Comparison of ENCODE assay signal across 13 mouse cellular contexts in the genomic region with DNA sequence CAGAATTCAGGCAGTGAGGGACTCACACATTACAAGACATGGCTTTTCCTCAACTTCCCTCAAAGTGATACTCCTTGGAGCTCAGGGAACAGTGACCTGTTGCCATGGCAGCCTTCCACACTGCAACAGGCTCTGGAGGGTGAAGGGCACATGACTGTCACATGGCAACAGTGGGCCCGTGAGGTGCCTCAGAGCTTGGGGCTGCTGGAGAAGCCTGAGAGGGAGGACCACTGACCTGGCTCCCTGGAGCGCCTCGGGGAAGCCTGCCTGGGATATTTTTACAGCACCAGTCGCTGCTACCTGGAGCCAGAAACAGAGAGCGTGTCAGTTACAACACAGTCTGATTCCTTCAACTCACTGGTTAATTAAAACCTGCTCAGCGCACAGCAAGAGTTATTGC. TPM values are rescaled to one million over a fixed set of nuclear protein-coding genes. Genes with fewer than 3 reads are reported as not detected.
DNase-seq lines count a peak whose midpoint lies in the region; ATAC-seq and TF ChIP-seq lines count a peak whose summit lies in the region.
"Had no signal": no experiment of that assay in that cellular context is flagged by ENCODE, and none has a peak within 500 bp of the region (broad histone marks: within the 10 kb centered on the region; RNA-seq: fewer than 3 reads in every experiment).

No protein-coding gene starts in this region.

- H3K27ac ChIP-seq in gastrocnemius, adult 2 months = peak overlapping the region; percentile 76
- peak overlapping the region; percentile 86; the same call in 1 of the 2 replicates for H3K27ac ChIP-seq in intestine, embryonic 15.5 days
- H3K27ac ChIP-seq in kidney, embryonic 14.5 days (ENCODE audit: low read depth, low read length) = no peak overlapping the region
- 0 out of 2 replicates have a peak overlapping the region, but pooled peaks have one; percentile 14 for H3K27ac ChIP-seq in limb, embryonic 10.5 days
- H3K27ac ChIP-seq: liver, embryonic 14.5 days had no signal

- ATAC-seq in intestine, embryonic 15.5 days = 0 out of 2 replicates have a peak, but pooled peaks have one; percentile 16
- peak; percentile 22; the same call in 1 of the 2 replicates for ATAC-seq in kidney, embryonic 14.5 days (ENCODE audit: low FRiP score, low TSS enrichment)
- ATAC-seq in megakaryocyte progenitor cell, adult 5-6 weeks (replicated peaks; ENCODE audit: poor library complexity) = no peak
- ATAC-seq in inflammation-experienced regulatory T-cells, adult 6 months = no peak
- ATAC-seq: hindbrain, embryonic 16.5 days; midbrain, embryonic 16.5 days had no signal

- no peak for TF ChIP-seq CTCF in gastrocnemius, adult 2 months (IDR thresholded peaks at IDR 0.05)

- peak; percentile 59 for DNase-seq in gastrocnemius, adult 2 months
- no peak for DNase-seq in gastrocnemius, postnatal 25 days
- no peak for DNase-seq in limb, embryonic 10.5 days (ENCODE audit: low spot score)
- no peak for DNase-seq in frontal cortex, postnatal 10 days (ENCODE audit: low spot score in 2 of 2)
- DNase-seq: right cerebral cortex, postnatal 14 days had no signal

- no peaks in the 10 kb centered on the region for H3K27me3 ChIP-seq in intestine, embryonic 15.5 days (replicated peaks)
- H3K27me3 ChIP-seq in kidney, embryonic 14.5 days (ENCODE audit: control insufficient read depth, insufficient read depth, low read length) = no peaks in the 10 kb centered on the region
- no peaks in the 10 kb centered on the region for H3K27me3 ChIP-seq in limb, embryonic 10.5 days (ENCODE audit: low read depth, poor library complexity, severe bottlenecking)

- peak overlapping the region; percentile 13; the same call in 1 of the 2 replicates for H3K4me3 ChIP-seq in gastrocnemius, adult 2 months
- peak overlapping the region; percentile 28; the same call in 1 of the 2 replicates for H3K4me3 ChIP-seq in intestine, embryonic 15.5 days (replicated peaks)
- H3K4me3 ChIP-seq in kidney, embryonic 14.5 days (ENCODE audit: low read length) = no peak overlapping the region
- H3K4me3 ChIP-seq in limb, embryonic 10.5 days = no peak overlapping the region

- WGBS in intestine, embryonic 15.5 days = 55% methylated on average over 6 of the region's 6 CpGs
- WGBS in kidney, embryonic 14.5 days = 36% methylated on average over 6 of the region's 6 CpGs
- WGBS in limb, embryonic 10.5 days = 49% methylated on average over 6 of the region's 6 CpGs

- peak overlapping the region; percentile 40; the same call in 1 of the 2 replicates for H3K9ac ChIP-seq in intestine, embryonic 15.5 days
- H3K9ac ChIP-seq in kidney, embryonic 14.5 days (ENCODE audit: low read depth, low read length) = no peak overlapping the region
- H3K9ac ChIP-seq: liver, embryonic 14.5 days had no signal

- H3K9me3 ChIP-seq in intestine, embryonic 15.5 days = no peaks in the 10 kb centered on the region
- H3K9me3 ChIP-seq in kidney, embryonic 14.5 days (ENCODE audit: control insufficient read depth, low read length) = no peaks in the 10 kb centered on the region
- H3K9me3 ChIP-seq in limb, embryonic 10.5 days (replicated peaks) = no peaks in the 10 kb centered on the region

- H3K4me1 ChIP-seq in intestine, embryonic 15.5 days (replicated peaks) = peaks cover 35% of the 10 kb centered on the region
- peaks cover 19% of the 10 kb centered on the region for H3K4me1 ChIP-seq in kidney, embryonic 14.5 days (ENCODE audit: control insufficient read depth, insufficient read depth, low read length)
- H3K4me1 ChIP-seq in limb, embryonic 10.5 days = peaks cover 34% of the 10 kb centered on the region

- H3K4me2 ChIP-seq in intestine, embryonic 15.5 days (replicated peaks) = peak overlapping the region; percentile 60
- H3K4me2 ChIP-seq in kidney, embryonic 14.5 days (replicated peaks; ENCODE audit: low read depth, low read length) = 0 out of 2 replicates have a peak overlapping the region, but pooled peaks have one; percentile 8
- H3K4me2 ChIP-seq: heart, embryonic 11.5 days had no signal

- no peaks in the 10 kb centered on the region for H3K36me3 ChIP-seq in intestine, embryonic 15.5 days
- H3K36me3 ChIP-seq in kidney, embryonic 14.5 days (ENCODE audit: control insufficient read depth, insufficient read depth, low read length) = no peaks in the 10 kb centered on the region
- H3K36me3 ChIP-seq in limb, embryonic 10.5 days = 0 out of 2 replicates have a peak, but pooled peaks cover 4% of the 10 kb centered on the region

- intact Hi-C loops in gastrocnemius, adult 2 months (cut with DNase I) = no loop called here

RNA-seq across cellular contexts. Expression of gene Sipa1l3, which starts 14.8 kb away (rescaled TPM):
- 1 to 10 TPM; 7.0 to 9.2 TPM for total RNA-seq in gastrocnemius, adult 2 months (2021)
- 1 to 10 TPM; 7.3 to 8.1 TPM for total RNA-seq in gastrocnemius, postnatal 25 days (2021)
- polyA plus RNA-seq in intestine, embryonic 15.5 days (2015; fragmentation: Nextera tagmentation; extraction: Ambion mirVana) = 26.6 and 27.9 TPM in 2 replicates
- polyA plus RNA-seq in kidney, embryonic 14.5 days (2014; fragmentation: Nextera tagmentation; extraction: Ambion mirVana) = 9.5 and 17.4 TPM in 2 replicates
- 12.6 and 13.4 TPM in 2 replicates for polyA plus RNA-seq in limb, embryonic 10.5 days (2016; fragmentation: Nextera tagmentation; extraction: Ambion mirVana)
- 28.2 and 34.2 TPM in 2 replicates for total RNA-seq in megakaryocyte progenitor cell, adult 5-6 weeks (2015)
- 5.4 and 8.3 TPM in 2 replicates for total RNA-seq in megakaryocyte progenitor cell, adult 5-6 weeks (2017)
- polyA plus RNA-seq in inflammation-experienced regulatory T-cells, adult 6 months (2017; shearing (Covaris generic)) = 1 to 10 TPM; 2.5 to 4.9 (median 4.1) TPM

Comparison
In these comparisons a context has a peak if more than half of its experiments do, and no peak if none do; other contexts are left out.
1. H3K4me3 ChIP-seq: peak in gastrocnemius, adult 2 months (single experiment) and intestine, embryonic 15.5 days (single experiment); none in kidney, embryonic 14.5 days (single experiment) and limb, embryonic 10.5 days (single experiment).
2. ATAC-seq: peak in intestine, embryonic 15.5 days (single experiment) and kidney, embryonic 14.5 days (single experiment); none in megakaryocyte progenitor cell, adult 5-6 weeks (single experiment) and inflammation-experienced regulatory T-cells, adult 6 months (single experiment).